Mouse (Mus musculus) 416B (cell line): Measurements from ENCODE around the gene Gria2.
A peak's percentile ranks its signal among the peaks of the same experiment; 100 is the strongest.

ENCODE experiments used
- DNase-seq: peaks from one replicate; pipeline ENCODE4 v3.0.0; 2011; ENCODE audit warnings: low read depth

Gene Gria2

GRCm38 (mm10) chr3:80802596-80803081, at the start of gene Gria2:
Gene Gria2 (minus strand): TSS chr3:80802835.
- peak; percentile 30 for DNase-seq

- DNase-seq = no peak
Observed at GRCm38 (mm10) chr3:80850947-80851346, 48.3 kb upstream of the Gria2 start.

GRCm38 (mm10) chr3:80845634-80846033, 43.0 kb upstream of the Gria2 start:
- no peak for DNase-seq

- DNase-seq = no peak
Observed at GRCm38 (mm10) chr3:80839845-80840244, 37.2 kb upstream of the Gria2 start.

- no peak for DNase-seq
Observed at GRCm38 (mm10) chr3:80837583-80837982, 34.9 kb upstream of the Gria2 start.

- DNase-seq = no peak
Observed at GRCm38 (mm10) chr3:80823975-80824374, 21.3 kb upstream of the Gria2 start.

GRCm38 (mm10) chr3:80818619-80819018, 16.0 kb upstream of the Gria2 start:
- DNase-seq = no peak

GRCm38 (mm10) chr3:80813734-80814133, 11.1 kb upstream of the Gria2 start:
- no peak for DNase-seq

GRCm38 (mm10) chr3:80812237-80812636, 9.6 kb upstream of the Gria2 start:
- DNase-seq = no peak

GRCm38 (mm10) chr3:80805327-80805726, 2.7 kb upstream of the Gria2 start:
- DNase-seq = peak; percentile 27

- DNase-seq = no peak
Observed at GRCm38 (mm10) chr3:80803811-80804210, 1.2 kb upstream of the Gria2 start.

GRCm38 (mm10) chr3:80803211-80803610, 576 bp upstream of the Gria2 start:
- no peak for DNase-seq

GRCm38 (mm10) chr3:80801827-80802310, 766 bp downstream of the Gria2 start:
- DNase-seq = no peak

- no peak for DNase-seq
Observed at GRCm38 (mm10) chr3:80800995-80801826, 1.4 kb downstream of the Gria2 start.

GRCm38 (mm10) chr3:80800299-80800994, 2.2 kb downstream of the Gria2 start:
- peak; percentile 73 for DNase-seq

GRCm38 (mm10) chr3:80797935-80798334, 4.7 kb downstream of the Gria2 start:
- no peak for DNase-seq

GRCm38 (mm10) chr3:80796764-80797163, 5.9 kb downstream of the Gria2 start:
- no peak for DNase-seq

- no peak for DNase-seq
Observed at GRCm38 (mm10) chr3:80795284-80795683, 7.4 kb downstream of the Gria2 start.

- no peak for DNase-seq
Observed at GRCm38 (mm10) chr3:80787116-80787744, 15.4 kb downstream of the Gria2 start.

- no peak for DNase-seq
Observed at GRCm38 (mm10) chr3:80781144-80781530, 21.5 kb downstream of the Gria2 start.

GRCm38 (mm10) chr3:80780383-80781143, 22.1 kb downstream of the Gria2 start:
- no peak for DNase-seq

GRCm38 (mm10) chr3:80776628-80777027, 26.0 kb downstream of the Gria2 start:
- DNase-seq = no peak
